Mouse (Mus musculus): Measurements from ENCODE around the gene Saal1.

DNA sequence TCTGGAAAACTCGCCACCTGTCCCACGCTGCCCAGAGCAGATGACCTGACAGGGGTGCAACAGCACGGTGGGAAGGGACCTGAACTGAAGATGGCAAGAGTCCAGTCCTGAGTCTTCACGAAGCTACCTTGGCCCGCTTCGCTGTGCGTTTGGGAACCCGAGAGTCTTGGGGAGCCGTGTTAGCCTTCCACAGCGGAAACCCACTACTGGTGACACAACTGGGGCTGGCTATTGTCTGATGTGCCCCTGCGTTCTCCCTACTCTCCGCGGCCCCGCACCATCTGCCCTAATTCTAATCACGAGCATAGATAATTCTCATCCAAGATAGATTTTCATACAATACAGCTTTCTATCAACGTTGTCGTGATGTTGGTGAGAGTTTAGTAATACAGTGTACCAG lies 70.4 kb downstream of the Saal1 start:
- TF ChIP-seq CTCF (IDR thresholded peaks at IDR 0.05; ENCODE audit: borderline replicate concordance, insufficient read depth, low read length) (no peak), POLR2A (IDR thresholded peaks at IDR 0.05; ENCODE audit: low read depth, low read length) (no peak)
